Mouse (Mus musculus) intestine, embryonic 16.5 days (tissue): ENCODE data around the gene Gba2. TPM values are rescaled to one million over a fixed set of nuclear protein-coding genes. Genes with fewer than 3 reads are reported as not detected.
"Not testable (repeated sequence)": the region's sequence is repeated elsewhere in the genome, so short reads cannot be mapped to it uniquely, and the experiment has no call there.

ENCODE experiments used
- ATAC-seq: fragments of 200-750 bp; cut with Nextera tagmentation; 2 replicates; pipeline ENCODE4 v1.8.0; 2017; ENCODE audit warnings: moderate TSS enrichment, moderate library complexity
- H3K27ac ChIP-seq: fragments of 300-500 bp; sonication (generic); 2 replicates; pipeline ENCODE4 v1.5.1; 2014; ENCODE audit warnings: mild to moderate bottlenecking, low read length
- H3K27me3 ChIP-seq: fragments of 300-500 bp; sonication (generic); replicated peaks from 2 replicates; pipeline ENCODE4 v1.6.1; 2014; ENCODE audit warnings: low read length, control low read depth, mixed read lengths; ENCODE audit not compliant: control insufficient read depth, insufficient read depth
- H3K36me3 ChIP-seq: fragments of 300-500 bp; sonication (generic); 2 replicates; pipeline ENCODE4 v1.6.1; 2014; ENCODE audit warnings: low read length, control low read depth; ENCODE audit not compliant: control insufficient read depth, insufficient read depth
- H3K4me1 ChIP-seq: fragments of 300-500 bp; sonication (generic); 2 replicates; pipeline ENCODE4 v1.6.1; 2014; ENCODE audit warnings: low read length, control low read depth, mixed read lengths; ENCODE audit not compliant: control insufficient read depth, insufficient read depth
- H3K4me2 ChIP-seq: fragments of 300-500 bp; sonication (generic); 2 replicates; pipeline ENCODE4 v1.6.1; 2014; ENCODE audit warnings: low read depth, low read length, control low read depth
- H3K4me3 ChIP-seq: fragments of 300-500 bp; sonication (generic); 2 replicates; pipeline ENCODE4 v1.5.1; 2014; ENCODE audit warnings: mild to moderate bottlenecking, low read length
- H3K9ac ChIP-seq: fragments of 300-500 bp; sonication (generic); 2 replicates; pipeline ENCODE4 v1.6.1; 2014; ENCODE audit warnings: low read depth, low read length
- H3K9me3 ChIP-seq: fragments of 300-500 bp; sonication (generic); 2 replicates; pipeline ENCODE4 v1.6.1; 2016; ENCODE audit warnings: low read length, control low read depth; ENCODE audit not compliant: control insufficient read depth
- WGBS: fragments of 180-500 bp; shearing (Covaris S2); extraction: QIAGEN DNeasy Blood & Tissue Kit; methylation state at CpG from one replicate; pipeline ENCODE4 v1.1.7; 2014; 5-methylcytosine and 5-hydroxymethylcytosine counted together
- polyA plus RNA-seq: library from polyadenylated mRNA; unstranded; fragments of >200 nt; fragmentation: Nextera tagmentation; extraction: Ambion mirVana; gene quantifications from 2 replicates; pipeline ENCODE4 v1.2.1, GENCODE M21; 2015

The Gba2 gene
- polyA plus RNA-seq, 1 experiment from 2014 or later, result 12.9 TPM

DNA sequence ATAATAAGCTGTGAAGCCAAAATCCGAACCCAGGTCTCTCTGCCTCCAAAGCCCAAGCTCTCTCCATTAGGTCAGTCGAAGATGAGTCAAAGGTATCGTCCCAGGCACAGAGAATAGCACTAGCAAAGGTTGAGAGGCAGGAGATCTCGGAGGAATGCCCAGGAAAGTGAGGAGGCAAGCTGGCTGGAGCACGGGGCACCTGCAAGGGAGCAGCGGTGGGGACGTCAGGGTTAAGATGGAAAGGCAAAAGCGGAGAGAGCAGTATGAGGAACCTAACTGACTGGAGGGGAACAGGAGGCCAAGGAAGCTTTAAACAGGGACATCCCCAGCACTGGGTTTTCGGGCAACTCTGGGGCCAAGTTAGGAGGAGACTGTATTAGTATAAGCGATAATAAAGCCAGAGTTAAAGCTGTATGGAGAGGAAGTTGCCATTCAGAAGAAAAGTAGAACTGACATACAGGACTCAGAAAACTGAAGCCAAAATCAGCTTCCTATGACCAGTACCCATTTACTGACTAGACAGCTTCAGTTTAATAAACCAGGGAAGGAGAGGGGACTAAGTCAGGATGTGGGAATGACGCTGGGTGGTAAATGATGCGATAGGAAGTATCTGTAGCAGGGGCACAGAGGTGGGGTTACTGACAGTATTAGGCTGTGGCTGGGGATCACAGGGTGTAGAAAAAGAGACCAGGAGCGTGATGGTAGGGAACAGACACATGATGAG lies 19.0 kb downstream of the Gba2 start:
- no peak for ATAC-seq
- H3K4me3 ChIP-seq, result peak overlapping the region; percentile 71
- 65% methylated on average over 13 of the region's 13 CpGs for WGBS
- H3K4me2 ChIP-seq, result peak overlapping the region; percentile 90
- H3K27ac ChIP-seq, result peak overlapping the region; percentile 76
- H3K4me1 ChIP-seq, result peaks cover 48% of the 10 kb centered on the region
- no peaks in the 10 kb centered on the region for H3K9me3 ChIP-seq
- peaks cover 14% of the 10 kb centered on the region for H3K36me3 ChIP-seq
- no peaks in the 10 kb centered on the region for H3K27me3 ChIP-seq
- H3K9ac ChIP-seq, result peak overlapping the region; percentile 95

DNA sequence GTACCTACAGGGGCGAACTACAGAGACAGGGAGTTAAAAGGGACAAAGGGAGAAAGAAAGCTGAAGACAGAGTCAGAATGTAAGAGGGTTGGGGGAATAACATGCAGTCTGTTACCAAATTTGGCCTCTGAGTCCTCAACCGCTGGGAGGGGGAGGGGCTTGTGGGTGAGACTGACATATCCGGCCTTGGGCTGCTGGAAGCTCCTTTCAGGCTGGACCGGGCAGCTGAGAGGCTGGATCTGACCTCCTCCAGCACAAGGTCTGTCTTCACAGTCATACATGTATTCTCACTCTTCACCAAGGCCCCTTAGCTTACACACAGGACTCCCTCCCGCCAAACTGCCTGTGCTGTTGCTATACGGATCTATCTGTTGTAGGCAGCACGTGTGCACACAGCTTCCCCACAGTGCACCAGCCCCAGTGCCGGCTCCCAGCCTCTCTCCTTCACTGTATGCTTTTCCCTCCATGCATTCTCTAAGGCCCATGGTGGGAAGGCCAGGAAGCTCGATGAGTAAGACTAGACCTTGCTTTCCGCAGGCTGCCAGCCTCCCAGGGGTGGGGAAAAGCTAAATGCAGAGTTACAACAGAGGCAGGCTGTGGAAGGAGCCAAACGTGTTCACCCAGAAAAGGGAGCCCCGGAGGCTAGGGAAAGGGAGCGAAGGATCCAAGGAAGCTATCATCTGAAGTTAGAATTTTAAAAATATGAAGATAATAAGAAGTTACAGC lies 19.9 kb downstream of the Gba2 start:
- peaks cover 20% of the 10 kb centered on the region for H3K36me3 ChIP-seq
- H3K9ac ChIP-seq, result peak overlapping the region; percentile 95
- H3K4me2 ChIP-seq, result peak overlapping the region; percentile 90
- 0 out of 2 replicates have a peak, but pooled peaks have one; percentile 5 for ATAC-seq
- H3K4me1 ChIP-seq, result peaks cover 43% of the 10 kb centered on the region
- H3K27me3 ChIP-seq, result no peaks in the 10 kb centered on the region
- H3K27ac ChIP-seq, result peak overlapping the region; percentile 95
- WGBS, result 20% methylated on average over 13 of the region's 13 CpGs
- peak overlapping the region; percentile 27 for H3K4me3 ChIP-seq
- H3K9me3 ChIP-seq, result no peaks in the 10 kb centered on the region

DNA sequence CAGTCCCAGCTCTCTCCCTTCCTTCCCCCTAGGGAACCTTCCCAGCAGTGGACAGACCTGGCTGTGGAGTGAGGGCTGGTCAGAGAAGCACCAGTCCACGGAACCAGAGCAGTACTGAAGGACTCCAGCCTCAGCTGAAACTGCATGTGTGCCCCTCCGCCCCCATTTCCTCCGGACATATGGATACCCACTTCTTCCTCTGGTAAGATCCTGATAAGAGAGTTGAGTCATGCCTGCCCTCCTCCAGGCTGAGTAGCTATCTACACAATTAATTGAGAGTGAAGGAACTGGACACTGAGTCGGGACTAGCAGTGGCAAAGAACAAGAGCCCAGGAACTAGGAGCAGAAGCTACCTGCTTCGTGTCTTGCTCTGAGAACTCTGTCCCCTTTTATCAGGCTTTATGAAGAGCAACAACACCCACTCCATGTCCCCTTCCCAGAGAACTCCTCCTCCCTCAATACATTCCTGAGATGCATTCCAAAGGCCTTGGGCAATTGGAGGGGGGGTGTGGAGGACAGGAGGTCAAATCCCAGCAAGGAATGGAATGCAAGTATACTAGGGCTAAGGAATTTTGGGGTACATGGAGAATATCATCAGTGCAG lies 20.5 kb downstream of the Gba2 start:
- Histone ChIP-seq H3K27me3 (no peaks in the 10 kb centered on the region), H3K9me3 (no peaks in the 10 kb centered on the region), H3K36me3 (peaks cover 23% of the 10 kb centered on the region), H3K9ac (peak overlapping the region; percentile 95), H3K4me2 (peak overlapping the region; percentile 90), H3K27ac (peak overlapping the region; percentile 95), H3K4me3 (peak overlapping the region; percentile 27), H3K4me1 (peaks cover 37% of the 10 kb centered on the region)
- WGBS, result 21% methylated on average over 5 of the region's 5 CpGs
- no peak for ATAC-seq

DNA sequence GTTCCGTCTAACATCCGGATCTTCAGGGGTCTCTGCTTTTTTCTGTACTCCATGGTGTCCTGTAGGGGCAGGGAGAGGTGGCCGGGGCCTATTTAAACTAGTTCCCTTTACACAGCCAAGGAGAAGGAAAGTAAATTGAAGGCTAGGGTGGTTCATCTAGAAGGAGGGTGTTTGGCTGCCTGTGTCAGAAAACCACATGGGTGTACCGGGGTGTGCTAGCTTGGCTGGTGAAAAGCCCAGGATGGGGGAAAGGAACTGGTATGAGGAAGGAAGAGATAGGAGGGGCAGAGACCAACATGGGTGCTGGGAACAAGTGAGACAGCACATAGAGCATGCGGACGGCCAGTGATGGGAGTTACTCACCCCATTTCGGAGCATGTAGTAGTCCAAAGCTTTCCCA lies 22.7 kb downstream of the Gba2 start:
- WGBS, result 94% methylated on average over 7 of the region's 7 CpGs
- Histone ChIP-seq H3K4me1 (peaks cover 35% of the 10 kb centered on the region), H3K27ac (no peak overlapping the region), H3K27me3 (no peaks in the 10 kb centered on the region), H3K4me2 (no peak overlapping the region), H3K9ac (no peak overlapping the region), H3K36me3 (peaks cover 35% of the 10 kb centered on the region), H3K9me3 (no peaks in the 10 kb centered on the region; the same call in 1 of the 2 replicates), H3K4me3 (no peak overlapping the region)
- ATAC-seq, result no peak

DNA sequence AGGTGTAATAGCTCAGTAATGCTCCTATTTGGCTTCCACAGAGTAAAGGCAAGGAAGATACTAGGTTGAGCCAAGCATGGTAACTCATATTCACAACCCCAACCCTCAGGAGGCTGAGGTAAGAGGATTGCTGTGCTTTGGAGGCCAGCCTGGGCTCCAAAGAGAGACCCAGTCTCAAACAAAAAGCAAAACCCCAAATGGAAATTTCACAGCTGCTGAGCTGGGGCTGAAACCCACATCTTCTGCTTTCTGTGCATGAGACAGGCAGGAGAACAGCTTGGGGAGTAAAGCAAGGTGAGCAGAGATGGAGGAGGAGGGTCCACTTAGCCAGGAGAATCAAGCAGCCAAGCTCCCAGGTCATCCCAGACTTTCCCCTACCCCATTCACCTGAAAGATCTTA lies 24.8 kb downstream of the Gba2 start:
- Histone ChIP-seq H3K4me2 (no peak overlapping the region), H3K9ac (no peak overlapping the region), H3K4me1 (peaks cover 17% of the 10 kb centered on the region), H3K36me3 (peaks cover 51% of the 10 kb centered on the region), H3K9me3 (no peaks in the 10 kb centered on the region; the same call in 1 of the 2 replicates), H3K27me3 (no peaks in the 10 kb centered on the region), H3K27ac (no peak overlapping the region), H3K4me3 (no peak overlapping the region)
- no peak for ATAC-seq

DNA sequence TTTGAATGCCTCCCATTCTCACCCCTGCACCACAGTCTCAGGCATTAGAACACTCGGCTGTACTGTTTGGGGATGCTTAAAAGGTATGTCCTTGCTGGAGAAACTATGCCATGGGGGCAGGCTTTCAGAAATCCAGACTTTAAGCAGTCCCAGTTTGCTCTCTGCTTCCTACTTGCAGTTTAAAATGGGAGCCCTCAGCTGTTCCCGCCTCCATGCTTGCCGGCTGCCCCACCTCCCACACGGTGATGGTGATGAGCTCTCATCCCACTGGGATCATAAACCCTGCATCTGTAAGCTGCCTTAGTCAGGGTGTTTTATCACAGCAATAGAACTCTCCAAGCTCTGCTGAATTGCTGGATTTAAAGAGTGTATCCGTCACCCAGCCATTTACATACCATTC lies 26.2 kb downstream of the Gba2 start:
- ATAC-seq, result no peak
- WGBS, result 97% methylated on average over 5 of the region's 5 CpGs

DNA sequence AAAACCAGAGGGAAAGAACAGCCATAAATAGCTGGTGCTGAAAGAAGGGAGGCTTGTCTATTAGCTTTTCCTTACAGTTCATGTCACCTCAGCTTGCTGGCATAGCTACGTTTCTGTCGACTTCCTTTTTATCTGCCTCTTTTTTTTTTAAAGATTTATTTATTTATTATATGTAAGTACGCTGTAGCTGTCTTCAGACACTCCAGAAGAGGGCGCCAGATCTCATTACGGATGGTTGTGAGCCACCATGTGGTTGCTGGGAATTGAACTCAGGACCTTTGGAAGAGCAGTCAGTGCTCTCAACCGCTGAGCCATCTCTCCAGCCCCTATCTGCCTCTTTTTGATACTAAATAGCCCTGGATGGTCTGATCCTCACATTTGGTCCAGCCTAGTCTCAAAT lies 26.8 kb downstream of the Gba2 start:
- peaks cover 67% of the 10 kb centered on the region for H3K36me3 ChIP-seq
- not testable (repeated sequence) for H3K4me1 ChIP-seq, H3K27me3 ChIP-seq, H3K9ac ChIP-seq, H3K4me3 ChIP-seq, H3K9me3 ChIP-seq, H3K4me2 ChIP-seq, H3K27ac ChIP-seq, ATAC-seq
- 87% methylated on average over 6 of the region's 6 CpGs for WGBS

More for the DNA sequence above, 26.2 kb downstream of the Gba2 start:
- H3K27ac ChIP-seq, result no peak overlapping the region
- H3K4me2 ChIP-seq, result no peak overlapping the region
- no peaks in the 10 kb centered on the region for H3K27me3 ChIP-seq
- H3K4me1 ChIP-seq, result peaks cover 3% of the 10 kb centered on the region; the same call in 1 of the 2 replicates
- peaks cover 61% of the 10 kb centered on the region for H3K36me3 ChIP-seq
- H3K4me3 ChIP-seq, result no peak overlapping the region
- no peak overlapping the region for H3K9ac ChIP-seq
- H3K9me3 ChIP-seq, result no peaks in the 10 kb centered on the region; the same call in 1 of the 2 replicates

DNA sequence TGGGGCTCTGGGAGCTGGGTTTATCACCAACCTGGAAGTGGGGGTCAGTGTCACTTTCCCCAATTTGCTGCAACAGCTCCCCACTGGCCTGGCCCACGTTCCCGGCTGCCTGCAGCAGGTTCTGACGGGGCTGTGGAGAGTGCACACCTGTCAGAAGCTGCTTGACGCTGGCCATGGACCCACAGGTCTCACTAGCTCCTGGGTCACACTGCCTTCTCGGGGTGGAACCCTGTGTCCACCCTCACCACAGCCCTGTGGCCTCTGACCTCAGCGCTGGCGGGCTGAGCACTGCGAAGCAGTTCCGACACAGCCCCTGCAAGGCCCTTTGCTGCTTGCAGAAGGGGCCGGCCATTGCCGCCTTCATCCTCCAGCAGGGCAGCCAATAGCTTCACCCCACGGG lies 29.6 kb downstream of the Gba2 start:
- no peak overlapping the region for H3K27ac ChIP-seq
- no peak overlapping the region for H3K4me3 ChIP-seq
- no peaks in the 10 kb centered on the region for H3K4me1 ChIP-seq
- H3K9ac ChIP-seq, result no peak overlapping the region
- ATAC-seq, result peak; percentile 28; the same call in 1 of the 2 replicates
- H3K4me2 ChIP-seq, result no peak overlapping the region
- no peaks in the 10 kb centered on the region for H3K27me3 ChIP-seq
- peaks cover 70% of the 10 kb centered on the region for H3K36me3 ChIP-seq
- no peaks in the 10 kb centered on the region; the same call in 1 of the 2 replicates for H3K9me3 ChIP-seq
- WGBS, result 93% methylated on average over 12 of the region's 12 CpGs

DNA sequence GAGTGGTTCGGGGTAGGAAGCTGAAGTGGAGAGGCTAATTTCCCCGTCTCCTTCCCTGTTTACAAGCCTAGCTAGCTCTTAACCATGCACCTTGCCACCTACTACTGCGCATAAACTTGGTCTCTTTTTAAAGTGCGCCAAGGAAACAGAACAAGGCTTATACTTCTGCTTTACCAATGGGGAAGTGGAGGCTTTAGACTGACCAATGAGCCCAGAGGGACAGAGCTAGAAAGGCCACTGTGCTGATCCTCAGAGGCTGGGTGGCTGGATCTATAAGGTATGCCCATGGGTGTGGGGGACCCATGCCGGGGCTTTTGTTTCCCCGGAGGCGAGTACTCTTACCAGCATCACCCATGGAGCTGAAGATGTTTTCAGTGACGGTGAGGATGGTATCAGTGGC lies 31.5 kb downstream of the Gba2 start:
- no peak for ATAC-seq
- 93% methylated on average over 8 of the region's 8 CpGs for WGBS
- no peak overlapping the region for H3K9ac ChIP-seq
- no peaks in the 10 kb centered on the region for H3K27me3 ChIP-seq
- no peak overlapping the region for H3K4me2 ChIP-seq
- peaks cover 71% of the 10 kb centered on the region for H3K36me3 ChIP-seq
- no peaks in the 10 kb centered on the region; the same call in 1 of the 2 replicates for H3K9me3 ChIP-seq
- no peak overlapping the region for H3K4me3 ChIP-seq
- no peak overlapping the region for H3K27ac ChIP-seq
- H3K4me1 ChIP-seq, result no peaks in the 10 kb centered on the region
